Mouse (Mus musculus): ENCODE data around the gene Gm49368. TPM values are rescaled to one million over a fixed set of nuclear protein-coding genes. Genes with fewer than 3 reads are reported as not detected.

The Gm49368 gene
- total and polyA plus RNA-seq, 2 experiments = 0.09 TPM; not detected in 1

GRCm38 (mm10) chr7:128048819-128049218 lies 13.7 kb upstream of the Gm49368 start:
- no peaks in the 10 kb centered on the region for H3K36me3 ChIP-seq (ENCODE audit: control insufficient read depth, insufficient read depth, low read length)
- DNase-seq (ENCODE audit: extremely low read depth, low read depth, low spot score) = peak; percentile 27
- WGBS = 79% methylated on average over 4 of the region's 4 CpGs
- H3K4me1 ChIP-seq (ENCODE audit: control insufficient read depth, insufficient read depth, low read length) = peaks cover 4% of the 10 kb centered on the region; the same call in 1 of the 2 replicates
- no peaks in the 10 kb centered on the region for H3K27me3 ChIP-seq (ENCODE audit: control insufficient read depth, insufficient read depth, low read length)
- TF ChIP-seq POLR2A (IDR thresholded peaks at IDR 0.05; ENCODE audit: extremely low read depth, insufficient read depth, low read length) (no peak), CTCF (IDR thresholded peaks at IDR 0.05; ENCODE audit: low read depth, low read length) (no peak)
- no peaks in the 10 kb centered on the region for H3K79me2 ChIP-seq (ENCODE audit: control insufficient read depth, insufficient read depth, low read length)
- no peak overlapping the region for H3K9ac ChIP-seq (ENCODE audit: low read depth, low read length)
- H3K27ac ChIP-seq (replicated peaks; ENCODE audit: insufficient read depth, low read depth, low read length) = no peak overlapping the region
- H3K4me3 ChIP-seq (ENCODE audit: insufficient read depth, low read depth, low read length) = no peak overlapping the region

GRCm38 (mm10) chr7:128049254-128049653 lies 13.2 kb upstream of the Gm49368 start:
- WGBS = 72% methylated on average over 2 of the region's 2 CpGs

GRCm38 (mm10) chr7:128050739-128051138 lies 11.7 kb upstream of the Gm49368 start:
- no peak for DNase-seq (ENCODE audit: extremely low read depth, low read depth, low spot score)

More at GRCm38 (mm10) chr7:128049254-128049653, 13.2 kb upstream of the Gm49368 start:
- peaks cover 4% of the 10 kb centered on the region; the same call in 1 of the 2 replicates for H3K4me1 ChIP-seq (ENCODE audit: control insufficient read depth, insufficient read depth, low read length)
- H3K36me3 ChIP-seq (ENCODE audit: control insufficient read depth, insufficient read depth, low read length) = no peaks in the 10 kb centered on the region
- H3K4me3 ChIP-seq (ENCODE audit: insufficient read depth, low read depth, low read length) = no peak overlapping the region
- H3K79me2 ChIP-seq (ENCODE audit: control insufficient read depth, insufficient read depth, low read length) = no peaks in the 10 kb centered on the region
- H3K9ac ChIP-seq (ENCODE audit: low read depth, low read length) = no peak overlapping the region
- no peaks in the 10 kb centered on the region for H3K27me3 ChIP-seq (ENCODE audit: control insufficient read depth, insufficient read depth, low read length)
- TF ChIP-seq POLR2A (IDR thresholded peaks at IDR 0.05; ENCODE audit: extremely low read depth, insufficient read depth, low read length) (no peak), CTCF (IDR thresholded peaks at IDR 0.05; ENCODE audit: low read depth, low read length) (no peak)
- DNase-seq (ENCODE audit: extremely low read depth, low read depth, low spot score) = no peak
- H3K27ac ChIP-seq (replicated peaks; ENCODE audit: insufficient read depth, low read depth, low read length) = no peak overlapping the region

GRCm38 (mm10) chr7:128053061-128053460 lies 9.4 kb upstream of the Gm49368 start:
- no peak overlapping the region for H3K4me3 ChIP-seq (ENCODE audit: insufficient read depth, low read depth, low read length)
- no peaks in the 10 kb centered on the region for H3K27me3 ChIP-seq (ENCODE audit: control insufficient read depth, insufficient read depth, low read length)
- H3K9ac ChIP-seq (ENCODE audit: low read depth, low read length) = no peak overlapping the region
- no peaks in the 10 kb centered on the region for H3K36me3 ChIP-seq (ENCODE audit: control insufficient read depth, insufficient read depth, low read length)
- H3K4me1 ChIP-seq (ENCODE audit: control insufficient read depth, insufficient read depth, low read length) = peaks cover 20% of the 10 kb centered on the region
- WGBS = 88% methylated on average over 5 of the region's 5 CpGs
- H3K79me2 ChIP-seq (ENCODE audit: control insufficient read depth, insufficient read depth, low read length) = no peaks in the 10 kb centered on the region
- TF ChIP-seq POLR2A (IDR thresholded peaks at IDR 0.05; ENCODE audit: extremely low read depth, insufficient read depth, low read length) = no peak
- TF ChIP-seq CTCF (IDR thresholded peaks at IDR 0.05; ENCODE audit: low read depth, low read length) = no peak
- H3K27ac ChIP-seq (replicated peaks; ENCODE audit: insufficient read depth, low read depth, low read length) = no peak overlapping the region
- DNase-seq (ENCODE audit: extremely low read depth, low read depth, low spot score) = no peak

More at GRCm38 (mm10) chr7:128050739-128051138, 11.7 kb upstream of the Gm49368 start:
- Histone ChIP-seq H3K36me3 (ENCODE audit: control insufficient read depth, insufficient read depth, low read length) (no peaks in the 10 kb centered on the region), H3K4me1 (ENCODE audit: control insufficient read depth, insufficient read depth, low read length) (peaks cover 4% of the 10 kb centered on the region; the same call in 1 of the 2 replicates), H3K27ac (replicated peaks; ENCODE audit: insufficient read depth, low read depth, low read length) (no peak overlapping the region), H3K27me3 (ENCODE audit: control insufficient read depth, insufficient read depth, low read length) (no peaks in the 10 kb centered on the region), H3K79me2 (ENCODE audit: control insufficient read depth, insufficient read depth, low read length) (no peaks in the 10 kb centered on the region), H3K9ac (ENCODE audit: low read depth, low read length) (no peak overlapping the region), H3K4me3 (ENCODE audit: insufficient read depth, low read depth, low read length) (no peak overlapping the region)
- no peak for TF ChIP-seq CTCF (IDR thresholded peaks at IDR 0.05; ENCODE audit: low read depth, low read length)
- no peak for TF ChIP-seq POLR2A (IDR thresholded peaks at IDR 0.05; ENCODE audit: extremely low read depth, insufficient read depth, low read length)
- 80% methylated on average over 4 of the region's 4 CpGs for whole genome bisulfite sequencing

DNA sequence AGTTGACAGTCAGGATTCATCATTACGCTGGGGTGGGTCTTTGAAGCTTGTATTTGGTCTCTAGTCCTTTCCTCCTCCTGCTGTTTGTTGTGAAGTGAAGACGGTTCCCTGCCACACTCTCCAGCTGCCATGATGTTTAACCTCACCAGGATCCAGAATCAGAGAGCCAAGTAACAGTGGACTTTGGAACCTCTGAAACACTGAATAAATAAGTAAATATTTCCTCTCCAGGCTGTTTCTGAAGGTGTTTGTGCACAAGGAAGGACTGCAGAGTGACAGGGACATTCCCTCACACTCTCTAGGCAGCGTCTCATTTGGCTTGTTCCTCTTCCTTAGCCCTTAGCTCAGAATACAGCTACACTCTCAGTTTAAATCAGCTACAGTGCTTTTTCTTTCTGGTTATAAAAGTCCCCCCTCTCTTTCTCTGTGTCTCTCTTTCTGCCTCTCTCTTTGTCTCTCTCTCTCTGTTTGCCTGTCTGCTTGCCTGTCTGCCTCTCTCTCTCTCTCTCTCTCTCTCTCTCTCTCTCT lies 5.5 kb upstream of the Gm49368 start:
- Histone ChIP-seq H3K4me1 (ENCODE audit: control insufficient read depth, insufficient read depth, low read length) (peaks cover 21% of the 10 kb centered on the region), H3K27ac (replicated peaks; ENCODE audit: insufficient read depth, low read depth, low read length) (peak overlapping the region; percentile 76), H3K36me3 (ENCODE audit: control insufficient read depth, insufficient read depth, low read length) (no peaks in the 10 kb centered on the region), H3K9ac (ENCODE audit: low read depth, low read length) (peak overlapping the region; percentile 41; the same call in 1 of the 2 replicates), H3K79me2 (ENCODE audit: control insufficient read depth, insufficient read depth, low read length) (no peaks in the 10 kb centered on the region), H3K4me3 (ENCODE audit: insufficient read depth, low read depth, low read length) (peak overlapping the region; percentile 47; the same call in 1 of the 2 replicates), H3K27me3 (ENCODE audit: control insufficient read depth, insufficient read depth, low read length) (no peaks in the 10 kb centered on the region)
- DNase-seq (ENCODE audit: extremely low read depth, low read depth, low spot score) = peak; percentile 91
- 19% methylated on average over 3 of the region's 3 CpGs for WGBS
- TF ChIP-seq POLR2A (IDR thresholded peaks at IDR 0.05; ENCODE audit: extremely low read depth, insufficient read depth, low read length) = no peak
- TF ChIP-seq CTCF (IDR thresholded peaks at IDR 0.05; ENCODE audit: low read depth, low read length) = no peak

- Histone ChIP-seq H3K4me3 (ENCODE audit: insufficient read depth, low read depth, low read length) (no peak overlapping the region), H3K79me2 (ENCODE audit: control insufficient read depth, insufficient read depth, low read length) (no peaks in the 10 kb centered on the region), H3K27me3 (ENCODE audit: control insufficient read depth, insufficient read depth, low read length) (no peaks in the 10 kb centered on the region), H3K36me3 (ENCODE audit: control insufficient read depth, insufficient read depth, low read length) (no peaks in the 10 kb centered on the region), H3K9ac (ENCODE audit: low read depth, low read length) (no peak overlapping the region), H3K4me1 (ENCODE audit: control insufficient read depth, insufficient read depth, low read length) (peaks cover 21% of the 10 kb centered on the region), H3K27ac (replicated peaks; ENCODE audit: insufficient read depth, low read depth, low read length) (peak overlapping the region; percentile 73)
- peak; percentile 73 for DNase-seq (ENCODE audit: extremely low read depth, low read depth, low spot score)
- no peak for TF ChIP-seq CTCF (IDR thresholded peaks at IDR 0.05; ENCODE audit: low read depth, low read length)
- no peak for TF ChIP-seq POLR2A (IDR thresholded peaks at IDR 0.05; ENCODE audit: extremely low read depth, insufficient read depth, low read length)
- WGBS = 36% methylated on average over 8 of the region's 8 CpGs
Measured at GRCm38 (mm10) chr7:128057860-128058259, 4.6 kb upstream of the Gm49368 start.
